Mouse (Mus musculus) liver, embryonic 14.5 days (tissue): Measurements from ENCODE around the gene Ifit1.

ENCODE experiments used
- CTCF ChIP-seq: IDR thresholded peaks from 2 replicates; pipeline ENCODE4 v1.5.1; 2016; ENCODE audit warnings: antibody characterized with exemption, low read depth, control low read depth
- EP300 ChIP-seq: IDR thresholded peaks from 2 replicates; pipeline ENCODE4 v1.6.1; 2016; ENCODE audit warnings: antibody characterized with exemption, low read depth

- no peak for TF ChIP-seq EP300
- no peak for TF ChIP-seq CTCF
Observed at GRCm38 (mm10) chr19:34650997-34651396, 10.3 kb downstream of the Ifit1 start.
